Mouse (Mus musculus) megakaryocyte, adult 5-6 weeks (primary cell): ENCODE results near the gene Fhit. TPM values are rescaled to one million over a fixed set of nuclear protein-coding genes. Genes with fewer than 3 reads are reported as not detected.
"Not testable (repeated sequence)": the region's sequence is repeated elsewhere in the genome, so short reads cannot be mapped to it uniquely, and the experiment has no call there.

Source experiments
- ATAC-seq: 2 replicates; pipeline ENCODE4 v1.8.0; 2016; ENCODE audit warnings: mild to moderate bottlenecking, inconsistent platforms; ENCODE audit not compliant: poor library complexity, severe bottlenecking
- total RNA-seq, 2 experiments: library from RNA; stranded (forward) in 1 of 2; stranded (reverse) in 1 of 2; fragments of 153-499, 151-499 nt in 1 of 2; fragments of 221-1000, 200-1000 nt in 1 of 2; gene quantifications; 2 replicates each; pipeline versions ENCODE4 v1.2.3 to v1.2.4; 2015 to 2017

Fhit gene
- total RNA-seq, 2 experiments from 2014 or later, result 0.66 to 4.4 TPM

DNA sequence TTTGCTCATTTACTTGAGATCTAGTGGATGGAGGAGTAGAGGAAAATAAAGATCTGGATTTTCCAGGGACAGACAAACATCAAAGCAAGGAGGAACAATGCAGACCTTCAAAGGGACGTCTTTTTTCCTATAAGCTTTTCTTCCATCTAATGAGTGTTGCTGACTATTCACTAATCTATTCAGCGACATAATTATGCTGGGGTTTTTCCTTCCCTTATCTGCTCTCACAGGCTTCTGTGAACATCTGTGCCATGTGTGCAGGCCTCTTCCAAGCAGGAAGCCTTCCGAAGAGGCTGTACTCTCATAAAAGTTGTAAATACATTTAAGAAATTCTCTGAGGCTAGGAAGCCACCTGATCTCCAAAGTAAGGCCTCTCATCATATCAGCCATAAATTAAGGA is 228.2 kb downstream of the Fhit start:
- no peak for ATAC-seq

DNA sequence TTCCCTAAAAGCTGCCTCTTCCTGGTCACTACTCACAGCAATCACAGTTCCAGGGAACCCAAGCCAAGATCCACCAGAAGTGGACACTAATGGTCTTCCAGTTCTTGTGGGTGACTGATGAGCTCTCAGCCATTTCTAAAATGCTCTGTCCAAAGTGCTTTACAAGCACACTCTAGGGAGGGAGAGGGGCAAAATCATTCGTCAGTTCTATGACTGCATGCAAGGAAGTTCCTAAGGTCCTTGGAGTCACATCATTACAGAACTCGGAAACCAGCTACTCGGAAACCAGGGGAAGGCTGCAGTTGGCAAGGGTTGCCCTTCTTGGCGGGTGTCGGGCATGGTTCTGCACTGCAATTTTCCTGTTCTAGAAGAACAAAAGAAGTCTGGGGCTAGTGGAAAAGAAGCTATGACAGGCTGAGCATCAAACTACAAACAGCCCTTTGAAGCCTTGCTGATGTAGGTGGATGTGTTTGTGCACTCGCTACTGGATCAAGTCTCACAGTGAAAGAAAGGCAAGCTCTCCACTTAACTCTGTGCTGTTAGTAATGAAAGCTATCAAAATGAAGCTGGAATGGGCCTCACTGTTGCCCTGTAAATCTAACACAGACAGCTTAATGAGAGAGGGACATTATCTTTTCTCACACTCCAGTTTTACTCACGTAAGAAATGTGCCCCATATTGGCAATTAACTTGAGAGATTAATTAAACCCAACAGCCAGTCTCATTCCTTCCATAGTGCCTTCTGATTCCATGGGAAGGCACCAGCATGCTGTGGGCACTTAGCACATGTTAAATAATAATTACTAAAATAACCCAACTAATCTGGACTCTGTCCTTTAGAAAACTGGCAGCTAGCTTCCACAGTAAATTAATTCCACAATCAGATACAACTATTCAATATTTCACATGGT is 243.7 kb downstream of the Fhit start:
- no peak for ATAC-seq

DNA sequence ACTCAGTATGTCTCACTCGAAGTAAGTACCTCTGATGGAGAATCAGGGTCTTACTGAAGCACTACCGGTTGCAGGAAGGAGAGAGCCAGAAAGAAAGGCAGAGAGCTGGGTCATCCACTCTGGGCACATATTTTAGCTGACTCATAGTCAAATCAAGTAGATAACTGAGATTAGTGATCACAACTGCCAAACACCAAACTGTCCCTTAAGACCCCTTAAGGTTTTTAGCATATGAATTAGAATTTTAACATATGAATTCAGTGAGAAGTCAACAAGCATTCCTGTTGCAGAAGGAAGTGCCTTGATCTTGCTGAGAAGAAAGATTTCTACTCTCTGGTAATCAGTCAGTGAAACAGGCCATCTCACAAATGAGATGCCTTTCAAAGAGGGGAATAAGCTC is 253.8 kb downstream of the Fhit start:
- no peak for ATAC-seq

DNA sequence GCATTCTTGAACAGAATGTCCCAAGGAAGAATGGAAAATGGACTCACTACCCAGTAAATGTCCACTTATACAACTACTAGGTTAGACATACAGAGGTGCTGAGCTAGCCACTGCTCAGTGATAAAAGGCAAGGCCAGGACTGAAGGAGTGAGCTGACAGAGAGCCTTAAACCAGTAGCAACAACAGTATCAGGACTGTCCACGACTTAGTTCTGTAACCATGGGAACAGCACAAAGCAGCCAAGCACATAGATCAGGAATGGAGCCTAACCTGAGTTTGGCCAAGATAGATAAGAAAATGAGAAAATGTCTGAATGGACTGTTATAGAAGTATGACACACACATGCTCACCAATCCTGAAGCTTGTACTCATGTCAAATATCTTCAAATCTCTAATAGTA is 279.1 kb downstream of the Fhit start:
- no peak for ATAC-seq

DNA sequence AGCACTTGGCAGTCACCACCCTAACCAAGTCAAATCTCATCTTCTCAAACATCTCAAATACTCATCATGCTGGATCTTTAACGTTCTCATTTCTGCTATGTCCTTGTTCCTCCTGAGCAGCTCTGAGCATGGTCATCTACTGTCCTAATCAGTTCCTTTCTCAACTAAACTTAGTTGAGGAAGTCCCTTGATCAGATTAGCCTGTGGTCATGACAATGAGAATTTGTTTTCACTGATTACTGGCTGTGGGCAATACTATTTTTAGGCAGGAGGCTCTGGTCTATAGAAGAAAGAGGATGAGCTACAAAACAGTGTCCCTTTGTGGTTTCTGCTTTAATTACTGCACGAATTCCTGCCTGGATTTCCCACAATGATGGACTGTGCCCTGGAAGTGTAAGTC is 281.1 kb downstream of the Fhit start:
- peak; percentile 67; the same call in 1 of the 2 replicates for ATAC-seq

DNA sequence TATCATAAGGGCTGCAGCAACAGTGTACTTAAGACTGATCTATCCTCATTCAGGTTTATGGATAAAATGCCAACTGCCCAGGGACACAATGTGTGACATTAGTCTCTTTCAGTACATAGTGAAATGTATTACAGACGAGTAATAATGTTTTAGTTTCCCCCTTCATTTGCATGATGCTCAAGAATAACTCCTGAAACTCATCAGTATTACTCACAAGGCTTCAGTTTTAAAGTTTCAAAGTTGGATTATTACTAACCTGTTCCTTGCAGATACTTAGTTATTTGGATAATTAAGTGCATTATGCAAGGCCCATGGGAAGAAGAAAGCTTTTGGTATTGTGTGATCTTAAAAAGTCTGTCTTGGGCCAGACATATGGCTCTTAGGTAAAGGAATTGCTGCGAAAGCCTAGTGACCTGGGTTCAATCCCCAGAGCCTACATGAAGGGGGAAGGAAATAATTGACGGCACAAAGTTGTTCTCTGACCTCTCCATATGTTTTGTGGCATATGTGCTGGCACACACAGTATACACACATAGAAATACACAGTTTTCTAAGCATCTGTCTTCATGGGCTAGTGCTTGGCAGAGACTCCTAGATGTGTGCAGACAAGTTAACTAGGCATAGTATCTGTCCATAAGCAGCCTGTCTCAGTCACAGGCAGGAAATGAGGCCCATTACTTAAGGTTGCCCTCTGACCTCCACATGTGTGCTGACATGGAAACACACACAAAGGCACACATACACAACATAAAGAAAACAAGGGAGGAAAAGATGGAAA is 287.1 kb downstream of the Fhit start:
- no peak for ATAC-seq

DNA sequence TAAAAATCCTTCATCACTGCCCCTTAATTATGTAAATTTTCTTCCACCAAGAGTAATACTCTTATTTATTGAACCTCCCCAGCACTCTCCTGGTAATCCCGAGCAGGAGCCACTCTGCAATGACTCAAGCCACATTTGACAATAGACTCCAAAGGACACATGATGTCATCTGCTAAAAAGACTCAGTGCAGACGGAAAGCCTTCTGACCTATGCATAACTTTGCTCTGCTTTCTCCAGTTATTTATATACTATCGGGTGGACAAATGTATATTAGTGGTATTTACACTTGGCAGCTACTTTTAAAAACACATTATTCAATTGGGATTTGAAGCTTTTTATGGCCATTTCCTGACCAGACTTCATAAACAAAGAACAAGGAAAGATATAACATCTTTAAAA is 304.2 kb downstream of the Fhit start:
- no peak for ATAC-seq

DNA sequence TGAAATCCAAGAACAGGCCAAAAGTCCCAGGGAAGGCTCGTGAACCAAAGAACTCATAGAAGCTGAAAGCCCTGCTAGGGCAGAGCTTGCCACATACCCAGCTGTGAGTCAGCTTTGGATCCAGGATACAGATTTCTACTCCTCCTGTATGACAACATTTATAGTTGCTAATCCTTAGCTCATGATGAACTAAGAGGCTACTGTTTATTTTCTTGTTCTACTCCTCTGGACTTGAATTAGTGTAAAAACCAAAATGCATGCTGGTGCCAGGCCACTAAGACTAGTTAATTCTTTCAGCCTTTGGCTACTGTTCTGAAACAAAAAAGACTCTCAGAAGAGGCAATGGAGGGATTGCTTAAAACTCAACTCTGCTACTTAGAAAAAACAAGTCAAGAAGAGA is 309.9 kb downstream of the Fhit start:
- ATAC-seq, result no peak

DNA sequence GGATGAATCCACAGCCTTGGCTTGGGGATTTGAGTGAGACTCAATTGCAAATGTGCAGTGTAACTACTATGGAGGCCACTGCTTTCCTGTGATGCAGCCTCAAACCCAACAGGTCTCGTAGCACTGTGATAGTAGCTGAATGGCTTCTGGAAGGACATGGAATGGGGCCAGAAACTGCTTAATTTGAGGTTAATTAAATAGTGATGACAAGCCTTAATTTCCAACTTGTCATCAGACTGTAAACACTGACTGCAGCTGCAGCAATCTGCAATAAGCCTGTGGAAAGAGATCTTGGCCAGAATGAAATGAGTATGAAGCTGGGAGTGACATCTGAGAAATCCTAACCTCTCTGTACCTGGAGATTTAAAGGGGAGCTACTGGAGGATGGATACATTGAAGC is 325.8 kb downstream of the Fhit start:
- ATAC-seq, result no peak

DNA sequence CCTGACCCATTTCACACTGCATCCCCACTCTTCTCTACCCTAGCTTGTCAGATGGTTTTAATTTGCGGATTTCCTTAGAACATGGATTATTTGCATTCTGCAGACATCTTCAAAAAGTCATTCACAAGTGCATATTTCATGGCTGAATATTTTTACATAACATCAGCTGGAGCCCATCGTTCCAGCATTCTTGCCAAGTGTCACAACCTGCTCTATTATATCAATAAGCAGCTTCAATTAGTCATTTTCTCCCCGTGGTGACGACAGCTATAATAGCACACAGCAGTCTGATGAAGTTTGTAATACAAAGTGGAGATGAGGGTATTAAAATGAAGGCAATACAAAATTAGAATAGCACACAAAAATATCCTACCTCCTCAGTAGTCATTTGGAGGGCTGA is 337.0 kb downstream of the Fhit start:
- ATAC-seq, result no peak

DNA sequence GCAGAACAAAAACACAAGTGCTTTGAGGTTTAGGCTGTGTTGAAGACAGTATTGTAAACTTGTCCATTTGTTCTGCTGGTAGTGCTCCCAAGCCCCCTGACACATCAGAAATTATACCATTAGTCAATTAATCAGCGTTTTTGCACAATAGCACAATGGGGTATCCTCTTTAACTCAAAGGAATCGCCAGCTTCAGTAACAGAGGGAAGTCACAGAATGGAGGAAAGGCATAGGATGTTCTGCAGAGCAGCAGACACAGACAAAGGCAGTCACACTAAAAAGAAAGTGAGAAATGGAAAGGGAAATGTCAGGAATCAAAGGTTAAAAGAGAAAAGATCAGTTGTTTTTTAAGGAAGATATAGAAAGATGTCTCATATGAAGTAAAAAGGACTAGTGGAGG is 348.3 kb downstream of the Fhit start:
- no peak for ATAC-seq

DNA sequence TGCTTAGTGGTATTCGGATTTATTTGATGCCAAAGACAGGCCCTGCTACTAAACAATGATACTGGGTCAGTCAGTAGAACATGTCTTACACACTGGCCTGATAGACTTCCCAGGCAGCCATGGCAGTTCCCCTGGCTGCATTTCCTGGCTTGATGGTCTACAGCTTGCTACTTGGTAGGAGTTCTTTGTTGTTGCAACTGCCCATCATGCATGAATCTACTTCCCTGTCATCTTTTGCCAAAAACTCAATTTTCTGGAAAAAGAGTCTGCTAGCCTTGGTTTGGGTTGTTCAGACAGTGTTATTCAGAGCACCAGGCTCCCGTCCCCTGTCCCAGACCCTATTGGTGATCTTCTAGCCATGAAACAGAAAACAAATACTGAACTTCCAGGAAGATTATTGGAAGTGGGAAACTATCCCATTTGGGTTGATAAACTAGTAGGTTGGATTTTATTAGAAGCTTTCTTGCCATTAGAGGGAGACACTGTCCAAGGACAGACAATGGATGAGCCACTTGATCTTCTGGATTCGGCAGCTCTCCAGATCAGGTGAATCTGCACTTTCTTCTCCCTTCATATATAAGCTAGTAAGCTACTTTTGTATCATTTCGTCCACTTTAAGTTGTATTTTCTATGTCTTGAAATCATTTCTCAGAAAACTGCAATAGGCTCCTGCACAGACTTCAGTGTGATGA is 363.2 kb downstream of the Fhit start:
- ATAC-seq, result no peak

DNA sequence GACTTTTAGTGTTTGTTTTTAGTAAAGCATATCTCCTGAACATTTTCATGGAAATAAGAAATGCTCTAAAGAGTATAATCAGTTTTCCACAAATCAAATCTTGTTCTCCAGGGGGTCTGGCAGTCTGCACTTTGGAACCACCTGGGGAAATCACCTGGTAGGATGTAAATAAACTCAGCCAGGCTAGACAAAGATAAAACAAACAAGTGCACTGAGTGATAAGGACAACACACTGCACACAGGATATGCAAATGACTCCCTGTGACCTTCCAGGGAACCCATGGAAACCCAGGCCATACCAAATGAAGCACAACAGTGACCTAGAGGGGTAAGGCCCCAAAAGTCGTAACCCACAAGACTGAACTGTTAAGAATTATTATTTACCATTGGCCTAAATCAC is 364.2 kb downstream of the Fhit start:
- ATAC-seq, result no peak

DNA sequence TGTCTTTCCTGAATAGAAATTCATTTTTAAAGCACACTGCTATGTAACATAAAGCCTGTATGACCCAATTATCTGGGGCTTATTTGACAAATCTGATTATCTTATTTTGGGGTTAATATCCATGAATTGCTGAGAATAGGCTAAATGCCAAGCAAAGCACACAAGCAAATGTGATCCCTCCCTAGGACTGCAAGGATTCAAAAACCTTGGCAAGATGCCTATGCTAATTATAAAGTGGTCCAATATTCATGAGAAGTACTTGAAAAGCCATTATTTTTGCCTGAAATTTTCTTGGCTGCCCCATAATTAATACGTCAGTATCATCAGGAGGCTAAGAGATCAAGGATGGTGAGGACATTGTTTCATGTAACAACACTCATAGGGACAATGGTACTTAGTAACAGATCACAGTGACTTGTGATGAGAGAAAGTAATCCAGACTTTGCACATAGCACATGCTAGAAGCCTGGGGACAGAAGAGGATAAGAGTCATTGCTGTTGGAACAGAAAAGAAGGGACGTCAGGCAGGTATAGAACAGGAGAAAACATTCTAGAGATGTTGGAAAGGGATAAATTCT is 366.2 kb downstream of the Fhit start:
- ATAC-seq, result no peak

DNA sequence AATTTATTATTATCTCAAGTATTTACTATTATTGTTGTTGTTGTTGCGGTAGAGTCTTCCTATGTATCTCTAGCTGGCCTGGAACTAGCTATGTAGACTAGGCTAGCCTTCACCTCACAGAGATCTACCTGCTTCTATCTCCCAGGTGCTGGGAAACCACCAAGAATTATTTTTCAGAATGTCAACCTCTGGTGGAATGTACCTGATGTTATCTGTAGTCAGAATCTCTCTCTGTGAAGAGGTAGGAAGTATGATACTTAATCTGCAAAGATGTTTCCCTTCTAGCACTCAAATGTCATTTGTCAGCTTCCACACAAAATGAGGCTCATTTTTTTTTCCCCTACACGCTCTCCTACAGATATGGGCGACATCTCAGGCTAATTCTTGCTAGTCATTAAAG is 377.9 kb downstream of the Fhit start:
- ATAC-seq, result no peak

DNA sequence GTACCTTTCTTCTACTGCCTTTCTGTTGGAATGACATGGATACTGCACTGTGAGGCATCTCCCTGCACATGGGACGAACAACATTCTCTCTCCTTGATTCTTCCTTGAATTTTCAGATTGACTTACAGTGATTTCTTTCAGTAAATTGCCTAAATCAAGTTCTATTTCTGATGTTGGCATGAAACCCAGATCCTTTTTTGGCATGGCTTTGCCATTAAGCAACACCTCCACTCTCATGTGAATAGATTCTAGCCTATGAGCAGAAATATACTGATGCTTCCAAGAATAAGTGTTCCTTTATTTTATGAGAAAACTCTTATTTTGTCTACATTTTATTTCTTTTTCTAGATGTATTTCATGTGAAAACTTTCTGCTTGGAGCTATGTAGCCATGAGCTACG is 383.1 kb downstream of the Fhit start:
- ATAC-seq, result no peak

DNA sequence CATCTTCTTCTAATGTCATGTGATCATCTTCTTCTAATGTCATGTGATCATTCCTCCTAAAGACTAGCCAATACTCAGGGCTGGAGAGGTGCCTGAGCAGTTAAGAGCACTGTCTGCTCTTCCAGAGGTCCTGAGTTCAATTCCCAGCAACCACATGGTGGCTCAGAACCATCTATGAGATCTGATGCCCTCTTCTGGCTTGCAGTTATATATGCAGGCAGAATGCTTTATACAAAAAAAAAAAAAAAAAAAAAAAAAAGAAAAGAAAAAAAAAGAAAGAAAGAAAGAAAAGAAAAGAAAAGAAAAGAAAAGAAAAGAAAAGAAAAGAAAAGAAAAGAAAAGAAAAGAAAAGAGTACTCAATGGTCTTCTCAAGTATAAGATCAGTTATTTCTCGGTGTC is 407.0 kb downstream of the Fhit start:
- ATAC-seq, result not testable (repeated sequence)

DNA sequence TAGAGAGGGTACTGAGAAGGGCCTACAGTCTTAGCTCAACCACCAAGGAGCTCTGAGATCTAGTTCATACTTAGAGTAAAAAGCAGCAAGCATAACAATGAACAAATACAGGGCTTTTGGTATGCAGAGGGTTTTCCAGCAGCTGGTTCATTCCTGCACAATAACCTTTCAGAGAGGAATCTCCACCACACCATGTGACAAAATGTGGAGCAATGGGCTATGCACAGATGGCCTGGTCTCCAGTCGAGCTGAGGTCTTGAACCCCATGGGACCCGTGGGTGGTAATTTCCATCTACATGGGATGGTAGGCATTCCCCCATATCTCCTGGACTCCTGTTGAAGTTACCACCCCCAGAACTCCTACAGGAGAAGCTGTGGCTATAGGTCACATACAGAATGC is 423.8 kb downstream of the Fhit start:
- no peak for ATAC-seq

DNA sequence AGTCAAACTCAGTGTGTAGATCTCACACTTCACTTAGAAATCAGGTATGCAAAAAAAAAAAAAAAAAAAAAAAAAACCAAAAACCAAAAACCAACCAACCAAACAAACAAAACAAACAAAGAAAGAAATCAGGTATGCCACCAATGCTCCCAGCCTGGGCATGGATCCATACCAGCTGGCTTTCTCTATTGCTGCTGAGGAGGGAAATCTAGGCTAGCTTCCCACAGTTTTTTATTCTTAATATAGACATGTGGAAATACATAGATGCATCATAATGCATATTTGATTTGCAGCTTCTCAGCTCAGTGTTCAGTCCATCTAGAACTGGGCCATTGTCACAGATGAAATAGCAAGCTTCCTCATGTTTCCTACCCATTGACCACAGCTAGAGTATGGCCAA is 439.3 kb downstream of the Fhit start:
- ATAC-seq, result no peak

DNA sequence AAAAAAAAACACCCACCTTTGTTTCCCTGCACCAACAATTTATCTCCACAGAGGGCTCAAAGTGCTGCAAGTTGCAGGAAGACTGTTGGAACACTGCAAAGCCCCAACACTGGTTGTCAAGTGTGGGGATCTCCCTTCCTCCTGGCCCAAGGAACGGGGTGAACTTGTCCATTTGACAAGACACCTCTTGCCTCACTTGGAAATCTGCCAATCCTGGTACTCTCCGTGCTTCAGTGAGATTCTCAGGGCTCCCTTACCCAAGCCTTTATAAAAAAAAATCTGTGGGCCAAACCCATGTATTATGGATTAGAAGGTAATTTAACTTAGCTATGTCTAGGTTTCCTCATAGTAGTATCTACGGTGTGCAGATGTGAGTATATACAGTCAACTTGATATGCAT is 448.9 kb downstream of the Fhit start:
- ATAC-seq, result no peak

DNA sequence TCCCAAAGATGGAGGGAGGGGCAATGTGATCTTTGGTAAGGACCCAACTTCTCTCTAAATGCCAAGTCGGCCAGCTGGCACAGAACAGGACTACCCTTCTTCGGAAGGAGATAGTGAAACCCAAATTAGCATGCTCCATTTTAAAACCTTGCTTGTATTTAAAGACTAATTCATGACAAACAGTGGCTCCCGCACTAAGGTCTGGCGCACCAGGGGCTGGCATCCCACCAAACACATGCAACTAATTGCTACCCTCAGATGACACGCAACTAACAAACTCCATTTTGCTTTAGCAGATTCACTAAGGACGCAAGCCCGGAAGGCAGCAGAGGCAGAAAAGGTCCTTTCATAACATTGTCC is 449.3 kb downstream of the Fhit start:
- ATAC-seq, result no peak
